Mouse (Mus musculus) ES-Bruce4 (cell line): Measurements from ENCODE around the gene Farsb. TPM values are rescaled to one million over a fixed set of nuclear protein-coding genes. Genes with fewer than 3 reads are reported as not detected.

Source experiments
- H3K27ac ChIP-seq: 2 replicates; pipeline ENCODE4 v1.5.1; 2012; ENCODE audit warnings: low read length, inconsistent platforms; ENCODE audit not compliant: insufficient read depth
- H3K27me3 ChIP-seq: 2 replicates; pipeline ENCODE4 v1.6.1; 2012; ENCODE audit warnings: mild to moderate bottlenecking, low read length, inconsistent platforms; ENCODE audit not compliant: control insufficient read depth, poor library complexity, insufficient read depth, severe bottlenecking
- H3K36me3 ChIP-seq: 2 replicates; pipeline ENCODE4 v1.6.1; 2012; ENCODE audit warnings: inconsistent platforms, mild to moderate bottlenecking, low read length, moderate library complexity; ENCODE audit not compliant: control insufficient read depth, poor library complexity, insufficient read depth, severe bottlenecking
- H3K4me1 ChIP-seq: one replicate; pipeline ENCODE4 v1.8.1; 2011; ENCODE audit warnings: low read length; ENCODE audit not compliant: control insufficient read depth, insufficient read depth
- H3K4me3 ChIP-seq: 2 replicates; pipeline ENCODE4 v1.5.1; 2011; ENCODE audit warnings: low read depth, mild to moderate bottlenecking, low read length
- H3K9ac ChIP-seq: 2 replicates; pipeline ENCODE4 v1.6.1; 2012; ENCODE audit warnings: low read depth, mild to moderate bottlenecking, inconsistent platforms; ENCODE audit not compliant: poor library complexity, severe bottlenecking
- H3K9me3 ChIP-seq: replicated peaks from 2 replicates; pipeline ENCODE4 v1.6.1; 2012; ENCODE audit warnings: mild to moderate bottlenecking, low read length, inconsistent platforms; ENCODE audit not compliant: control insufficient read depth, poor library complexity, insufficient read depth, severe bottlenecking
- CTCF ChIP-seq: IDR thresholded peaks from one replicate; pipeline ENCODE4 v1.8.1; 2011; ENCODE audit warnings: low read depth, low read length
- EP300 ChIP-seq: IDR thresholded peaks from 2 replicates; pipeline ENCODE4 v1.6.1; 2011; ENCODE audit warnings: low read depth, low read length; ENCODE audit not compliant: insufficient read depth
- POLR2A ChIP-seq: IDR thresholded peaks from one replicate; pipeline ENCODE4 v1.8.1; 2011; ENCODE audit warnings: low read length; ENCODE audit not compliant: insufficient read depth
- polyA plus RNA-seq: library from polyadenylated mRNA; stranded (reverse); fragments of >200 nt; gene quantifications from 2 replicates; pipeline ENCODE4 v1.2.4, GENCODE M21; 2011; ENCODE audit warnings: low read depth; ENCODE audit not compliant: missing spikeins, insufficient read depth, insufficient read length

Farsb gene
- polyA plus RNA-seq, 1 experiment, result 179 TPM

- peaks cover 16% of the 10 kb centered on the region for H3K36me3 ChIP-seq
- TF ChIP-seq CTCF (no peak), POLR2A (no peak), EP300 (no peak)
- H3K27me3 ChIP-seq, result no peaks in the 10 kb centered on the region
- H3K4me3 ChIP-seq, result no peak overlapping the region
- H3K9ac ChIP-seq, result no peak overlapping the region
- no peak overlapping the region for H3K27ac ChIP-seq
- H3K9me3 ChIP-seq, result no peaks in the 10 kb centered on the region
- no peaks in the 10 kb centered on the region for H3K4me1 ChIP-seq
Measured at GRCm38 (mm10) chr1:78426841-78427240, 61.9 kb downstream of the Farsb start.

GRCm38 (mm10) chr1:78425793-78426700, 62.6 kb downstream of the Farsb start:
- peaks cover 19% of the 10 kb centered on the region for H3K36me3 ChIP-seq
- no peaks in the 10 kb centered on the region for H3K4me1 ChIP-seq
- H3K4me3 ChIP-seq, result no peak overlapping the region
- no peak for TF ChIP-seq EP300
- H3K9me3 ChIP-seq, result no peaks in the 10 kb centered on the region
- no peaks in the 10 kb centered on the region for H3K27me3 ChIP-seq
- H3K9ac ChIP-seq, result no peak overlapping the region
- H3K27ac ChIP-seq, result no peak overlapping the region

- H3K27me3 ChIP-seq, result no peaks in the 10 kb centered on the region
Measured at GRCm38 (mm10) chr1:78425309-78425708, 63.4 kb downstream of the Farsb start.

GRCm38 (mm10) chr1:78424848-78425247, 63.8 kb downstream of the Farsb start:
- Histone ChIP-seq H3K9me3 (no peaks in the 10 kb centered on the region), H3K4me3 (no peak overlapping the region), H3K27ac (no peak overlapping the region), H3K36me3 (peaks cover 20% of the 10 kb centered on the region), H3K4me1 (peaks cover 2% of the 10 kb centered on the region), H3K27me3 (no peaks in the 10 kb centered on the region), H3K9ac (no peak overlapping the region)
- no peak for TF ChIP-seq CTCF
- TF ChIP-seq EP300, result no peak
- no peak for TF ChIP-seq POLR2A

More at GRCm38 (mm10) chr1:78425309-78425708, 63.4 kb downstream of the Farsb start:
- Histone ChIP-seq H3K4me3 (no peak overlapping the region), H3K9ac (no peak overlapping the region), H3K4me1 (peaks cover 2% of the 10 kb centered on the region), H3K36me3 (peaks cover 20% of the 10 kb centered on the region), H3K9me3 (no peaks in the 10 kb centered on the region), H3K27ac (no peak overlapping the region)
- TF ChIP-seq POLR2A (no peak), CTCF (no peak), EP300 (no peak)

GRCm38 (mm10) chr1:78422576-78422975, 66.1 kb downstream of the Farsb start:
- Histone ChIP-seq H3K27ac (no peak overlapping the region), H3K4me1 (peaks cover 2% of the 10 kb centered on the region), H3K36me3 (peaks cover 20% of the 10 kb centered on the region), H3K9me3 (no peaks in the 10 kb centered on the region), H3K27me3 (no peaks in the 10 kb centered on the region), H3K4me3 (no peak overlapping the region), H3K9ac (no peak overlapping the region)
- TF ChIP-seq POLR2A (no peak), CTCF (no peak), EP300 (no peak)

- Histone ChIP-seq H3K9ac (no peak overlapping the region), H3K4me3 (no peak overlapping the region), H3K9me3 (no peaks in the 10 kb centered on the region), H3K27ac (no peak overlapping the region), H3K27me3 (no peaks in the 10 kb centered on the region), H3K4me1 (peaks cover 2% of the 10 kb centered on the region), H3K36me3 (peaks cover 20% of the 10 kb centered on the region)
- TF ChIP-seq CTCF, result no peak
Measured at GRCm38 (mm10) chr1:78421749-78422148, 66.9 kb downstream of the Farsb start.
